Mouse (Mus musculus) bone marrow macrophage, adult 2 months (primary cell): ENCODE results near the gene Ccdc43. TPM values are rescaled to one million over a fixed set of nuclear protein-coding genes. Genes with fewer than 3 reads are reported as not detected.
"Not testable (repeated sequence)": the region's sequence is repeated elsewhere in the genome, so short reads cannot be mapped to it uniquely, and the experiment has no call there.

Source experiments
- H3K27ac ChIP-seq: 2 replicates; pipeline ENCODE4 v1.5.1; 2012; ENCODE audit warnings: low read depth, low read length; ENCODE audit not compliant: insufficient read depth
- H3K4me1 ChIP-seq: 2 replicates; pipeline ENCODE4 v1.6.1; 2012; ENCODE audit warnings: low read length; ENCODE audit not compliant: control insufficient read depth, insufficient read depth
- H3K4me3 ChIP-seq: 2 replicates; pipeline ENCODE4 v1.5.1; 2012; ENCODE audit warnings: mild to moderate bottlenecking, low read length, moderate library complexity; ENCODE audit not compliant: insufficient read depth
- CTCF ChIP-seq: IDR thresholded peaks from 2 replicates; pipeline ENCODE4 v1.5.1; 2012; ENCODE audit warnings: low read depth, mild to moderate bottlenecking, low read length, moderate library complexity
- POLR2A ChIP-seq: IDR thresholded peaks from 2 replicates; pipeline ENCODE4 v1.6.1; 2012; ENCODE audit warnings: mild to moderate bottlenecking, low read depth, low read length, borderline replicate concordance
- polyA plus RNA-seq: library from polyadenylated mRNA; stranded (reverse); fragments of >200 nt; gene quantifications from 2 replicates; pipeline ENCODE4 v1.2.4, GENCODE M21; 2012; ENCODE audit not compliant: missing spikeins, insufficient read depth, insufficient read length

Gene Ccdc43
- polyA plus RNA-seq, 1 experiment, result 28.9 TPM

DNA sequence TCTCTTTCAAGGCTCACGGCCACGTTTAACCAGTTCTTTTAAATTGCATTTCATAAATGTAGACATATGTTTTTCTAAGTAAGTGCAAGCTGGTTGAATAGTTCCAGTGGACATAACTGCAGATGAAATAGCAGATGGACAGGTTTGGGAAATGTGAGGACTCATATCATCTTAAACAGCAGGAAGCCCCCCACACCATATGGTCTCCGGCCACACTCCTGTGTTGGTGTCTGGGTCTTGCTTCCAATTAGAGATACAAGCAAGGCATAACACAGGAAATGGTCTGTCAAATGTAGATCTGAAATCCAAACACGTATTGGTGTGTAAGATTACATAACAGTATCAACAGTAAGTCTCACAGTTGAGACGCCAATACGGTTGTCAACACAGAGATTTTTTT lies 33.8 kb upstream of the Ccdc43 start:
- Histone ChIP-seq H3K27ac (no peak overlapping the region), H3K4me3 (no peak overlapping the region), H3K4me1 (no peaks in the 10 kb centered on the region)
- no peak for TF ChIP-seq POLR2A
- TF ChIP-seq CTCF, result no peak

DNA sequence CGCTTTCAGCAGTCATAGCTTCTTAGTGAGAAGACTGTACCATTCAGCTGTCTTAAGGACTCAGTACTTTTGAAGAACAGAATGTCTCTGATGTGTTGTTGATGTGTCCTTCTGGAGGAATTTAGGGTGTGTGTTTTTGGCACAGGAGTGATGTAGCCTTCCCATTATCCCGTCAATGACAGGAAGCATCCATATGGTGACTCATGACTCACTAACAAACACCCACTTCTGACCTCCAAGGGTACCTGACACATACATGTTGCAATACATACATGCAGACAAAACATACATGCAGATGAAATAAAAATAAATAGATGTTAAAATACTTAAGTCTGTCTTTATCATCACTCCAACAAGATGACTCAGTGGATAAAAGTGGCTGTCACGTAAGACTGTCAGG lies 32.3 kb upstream of the Ccdc43 start:
- Histone ChIP-seq H3K4me1 (no peaks in the 10 kb centered on the region), H3K4me3 (no peak overlapping the region), H3K27ac (no peak overlapping the region)
- TF ChIP-seq POLR2A, result no peak
- no peak for TF ChIP-seq CTCF

DNA sequence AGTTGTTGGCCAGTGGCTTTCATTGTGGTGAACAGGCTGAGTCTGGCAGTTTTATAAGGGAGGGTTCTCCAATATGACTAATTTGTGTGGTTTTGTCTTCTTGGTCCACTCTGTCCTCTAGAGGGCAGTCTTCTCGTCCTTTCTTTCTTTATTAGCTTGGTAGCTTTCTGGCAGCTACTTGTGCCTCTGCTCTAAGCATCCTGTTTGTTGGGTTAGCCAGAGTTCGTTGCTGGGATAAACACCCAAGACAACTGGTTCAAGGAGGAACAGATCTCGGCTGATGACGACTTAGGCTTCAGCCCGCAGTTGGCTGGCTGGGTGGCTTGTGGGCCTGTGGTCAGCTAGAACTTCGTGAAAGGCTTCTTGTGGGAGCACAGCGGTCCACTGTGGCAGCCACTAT lies 31.0 kb upstream of the Ccdc43 start:
- TF ChIP-seq CTCF (no peak), POLR2A (no peak)
- H3K4me3 ChIP-seq, result no peak overlapping the region
- H3K4me1 ChIP-seq, result no peaks in the 10 kb centered on the region
- no peak overlapping the region for H3K27ac ChIP-seq

- Histone ChIP-seq H3K4me3 (no peak overlapping the region), H3K27ac (no peak overlapping the region), H3K4me1 (no peaks in the 10 kb centered on the region)
- TF ChIP-seq POLR2A, result no peak
- no peak for TF ChIP-seq CTCF
These were observed 28.0 kb upstream of the Ccdc43 start for GRCm38 (mm10) chr11:102725574-102725973.

DNA sequence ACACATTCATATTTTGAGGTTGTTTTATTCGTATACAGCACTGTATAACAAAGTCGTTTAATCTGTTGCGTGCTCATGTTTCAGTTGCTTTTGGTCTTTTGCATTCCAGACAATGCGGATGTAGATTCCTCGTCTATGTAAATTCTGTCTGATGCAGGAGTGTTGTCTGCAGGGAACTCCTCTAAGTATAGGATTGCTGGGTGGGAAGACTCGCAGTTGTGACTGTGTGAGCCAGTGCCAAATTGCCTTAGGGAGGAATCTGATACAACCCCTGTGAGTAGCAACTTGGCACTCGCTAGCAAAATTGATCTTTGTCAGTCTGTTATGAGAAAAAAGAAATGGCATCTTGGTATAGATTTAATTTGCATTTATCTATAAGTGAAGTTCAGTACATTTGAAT lies 18.6 kb upstream of the Ccdc43 start:
- H3K4me1 ChIP-seq, result no peaks in the 10 kb centered on the region
- no peak overlapping the region for H3K27ac ChIP-seq
- no peak overlapping the region for H3K4me3 ChIP-seq
- TF ChIP-seq CTCF, result no peak

- not testable (repeated sequence) for H3K4me1 ChIP-seq, H3K4me3 ChIP-seq, H3K27ac ChIP-seq
- TF ChIP-seq CTCF, result 0 out of 2 replicates have a peak, but pooled peaks have one; percentile 11
These were observed 17.0 kb upstream of the Ccdc43 start for GRCm38 (mm10) chr11:102714578-102714977.

DNA sequence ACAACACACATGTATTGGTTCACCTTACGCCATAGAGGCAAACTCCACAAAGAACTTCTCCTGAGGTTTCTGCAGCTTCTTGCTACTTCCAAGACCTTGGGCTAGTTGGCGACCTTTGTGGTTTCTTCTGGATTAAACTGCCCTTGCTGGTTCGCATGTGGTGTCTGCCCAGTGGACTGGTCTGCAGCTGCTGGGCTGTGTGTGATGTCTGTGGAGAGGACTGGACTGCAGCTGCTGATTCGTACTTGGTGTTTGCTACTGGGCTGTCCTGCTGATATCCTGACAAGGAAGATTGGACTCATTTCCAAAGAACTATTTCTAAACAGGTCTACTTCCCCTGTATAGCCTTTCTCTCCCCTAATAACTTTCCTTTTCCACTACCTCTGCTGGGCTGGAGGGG lies 14.8 kb upstream of the Ccdc43 start:
- Histone ChIP-seq H3K27ac (no peak overlapping the region), H3K4me3 (no peak overlapping the region), H3K4me1 (no peaks in the 10 kb centered on the region)
- TF ChIP-seq POLR2A, result no peak
- no peak for TF ChIP-seq CTCF

GRCm38 (mm10) chr11:102702206-102702605 lies 4.6 kb upstream of the Ccdc43 start:
- not testable (repeated sequence) for H3K27ac ChIP-seq, H3K4me1 ChIP-seq, H3K4me3 ChIP-seq

- Histone ChIP-seq H3K4me1 (peaks cover 13% of the 10 kb centered on the region), H3K27ac (peak overlapping the region; percentile 38), H3K4me3 (peak overlapping the region; percentile 80)
- TF ChIP-seq POLR2A (no peak), CTCF (no peak)
These were observed 465 bp upstream of the Ccdc43 start for GRCm38 (mm10) chr11:102698018-102698476.

- Histone ChIP-seq H3K27ac (no peak overlapping the region), H3K4me1 (peaks cover 13% of the 10 kb centered on the region), H3K4me3 (no peak overlapping the region)
- TF ChIP-seq CTCF, result no peak
- no peak for TF ChIP-seq POLR2A
These were observed 2.3 kb downstream of the Ccdc43 start for GRCm38 (mm10) chr11:102695289-102695688.

DNA sequence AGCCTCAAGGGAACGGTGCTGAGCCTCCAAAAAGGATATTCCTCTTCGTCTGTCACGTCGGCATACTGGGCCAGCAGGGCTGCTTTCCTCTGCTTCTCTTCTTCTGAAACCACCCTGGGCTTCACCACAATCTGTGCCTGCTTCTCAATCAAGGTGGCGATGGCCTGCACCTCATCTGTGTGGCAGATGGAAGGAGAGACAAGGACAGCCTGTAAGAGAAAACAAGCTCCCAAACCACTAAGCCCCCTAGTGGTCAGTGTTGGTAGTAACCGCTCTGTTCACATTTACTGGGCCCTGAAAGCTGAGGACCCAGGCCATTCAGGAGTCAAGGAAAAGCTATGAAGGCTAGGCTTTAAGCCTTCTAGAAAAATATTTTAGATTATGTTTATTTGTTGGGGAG lies 7.4 kb downstream of the Ccdc43 start:
- Histone ChIP-seq H3K4me3 (no peak overlapping the region), H3K27ac (no peak overlapping the region), H3K4me1 (no peaks in the 10 kb centered on the region)
- TF ChIP-seq CTCF, result peak; percentile 75
- TF ChIP-seq POLR2A, result no peak
